Mouse (Mus musculus): ENCODE results near the gene Cks2.
"Not testable (repeated sequence)": the region's sequence is repeated elsewhere in the genome, so short reads cannot be mapped to it uniquely, and the experiment has no call there.

Cks2 gene

GRCm38 (mm10) chr13:51641424-51641823 lies 3.6 kb upstream of the Cks2 start:
- DNase-seq = no peak

GRCm38 (mm10) chr13:51642171-51642778 lies 2.8 kb upstream of the Cks2 start:
- no peak for DNase-seq

- DNase-seq = no peak
Observed at GRCm38 (mm10) chr13:51643924-51644828, 856 bp upstream of the Cks2 start.

- DNase-seq = no peak
Observed at GRCm38 (mm10) chr13:51645872-51646271, 840 bp downstream of the Cks2 start.

- DNase-seq = no peak
Observed at GRCm38 (mm10) chr13:51646362-51647027, 1.5 kb downstream of the Cks2 start.

- DNase-seq = no peak
Observed at GRCm38 (mm10) chr13:51647770-51648169, 2.7 kb downstream of the Cks2 start.

- no peak for DNase-seq
Observed at GRCm38 (mm10) chr13:51648237-51648636, 3.2 kb downstream of the Cks2 start.

- no peak for DNase-seq
Observed at GRCm38 (mm10) chr13:51649740-51650139, 4.7 kb downstream of the Cks2 start.

- DNase-seq = peak; percentile 96
Observed at GRCm38 (mm10) chr13:51651408-51652064, 6.5 kb downstream of the Cks2 start, which contains the start of gene Secisbp2. TSS of gene Secisbp2 (plus strand) at chr13:51651697.

GRCm38 (mm10) chr13:51653159-51653558 lies 8.1 kb downstream of the Cks2 start:
- no peak for DNase-seq

GRCm38 (mm10) chr13:51653961-51654360 lies 8.9 kb downstream of the Cks2 start:
- no peak for DNase-seq

- no peak for DNase-seq
Observed at GRCm38 (mm10) chr13:51656516-51657235, 11.6 kb downstream of the Cks2 start.

- DNase-seq = no peak
Observed at GRCm38 (mm10) chr13:51658094-51658493, 13.1 kb downstream of the Cks2 start.

GRCm38 (mm10) chr13:51659573-51659972 lies 14.5 kb downstream of the Cks2 start:
- no peak for DNase-seq

GRCm38 (mm10) chr13:51663561-51663960 lies 18.5 kb downstream of the Cks2 start:
- no peak for DNase-seq

GRCm38 (mm10) chr13:51668195-51668594 lies 23.2 kb downstream of the Cks2 start:
- DNase-seq = not testable (repeated sequence)

GRCm38 (mm10) chr13:51676641-51677040 lies 31.6 kb downstream of the Cks2 start:
- DNase-seq = peak; percentile 8

- DNase-seq = no peak
Observed at GRCm38 (mm10) chr13:51677041-51677440, 32.0 kb downstream of the Cks2 start.

GRCm38 (mm10) chr13:51677630-51678185 lies 32.7 kb downstream of the Cks2 start:
- no peak for DNase-seq

GRCm38 (mm10) chr13:51678687-51679086 lies 33.7 kb downstream of the Cks2 start:
- no peak for DNase-seq

- DNase-seq = no peak
Observed at GRCm38 (mm10) chr13:51679332-51679731, 34.3 kb downstream of the Cks2 start.

- DNase-seq = no peak
Observed at GRCm38 (mm10) chr13:51681076-51681475, 36.0 kb downstream of the Cks2 start.
